Mouse (Mus musculus) hindbrain, embryonic 15.5 days (tissue): ENCODE measurements at regions not wholly inside any gene's neighbourhood (a gene's known extent, or its start where the extent isn't known, plus 50 kb on each side); places are given as distances from the start of the nearest gene placed in this dataset.

Source experiments
- ATAC-seq: fragments of 200-750 bp; cut with Nextera tagmentation; 2 replicates; pipeline ENCODE4 v1.8.0; 2017; ENCODE audit warnings: low read depth, moderate number of reproducible peaks, moderate TSS enrichment; ENCODE audit not compliant: low FRiP score
- H3K27ac ChIP-seq: fragments of 300-500 bp; sonication (generic); replicated peaks from 2 replicates; pipeline ENCODE4 v1.5.1; 2015; ENCODE audit warnings: mild to moderate bottlenecking, inconsistent platforms
- H3K27me3 ChIP-seq: fragments of 300-500 bp; sonication (generic); 2 replicates; pipeline ENCODE4 v1.6.1; 2015; ENCODE audit warnings: control low read depth, inconsistent platforms
- H3K36me3 ChIP-seq: fragments of 300-500 bp; sonication (generic); 2 replicates; pipeline ENCODE4 v1.6.1; 2015; ENCODE audit warnings: control low read depth, inconsistent platforms
- H3K4me1 ChIP-seq: fragments of 300-500 bp; sonication (generic); replicated peaks from 2 replicates; pipeline ENCODE4 v1.6.1; 2015; ENCODE audit warnings: control low read depth, inconsistent platforms
- H3K4me2 ChIP-seq: fragments of 300-500 bp; sonication (generic); 2 replicates; pipeline ENCODE4 v1.6.1; 2015; ENCODE audit warnings: moderate library complexity, mild to moderate bottlenecking, inconsistent platforms
- H3K4me3 ChIP-seq: fragments of 300-500 bp; sonication (generic); 2 replicates; pipeline ENCODE4 v1.5.1; 2015; ENCODE audit warnings: mild to moderate bottlenecking, inconsistent platforms
- H3K9ac ChIP-seq: fragments of 300-500 bp; sonication (generic); 2 replicates; pipeline ENCODE4 v1.6.1; 2015; ENCODE audit warnings: inconsistent platforms
- H3K9me3 ChIP-seq: fragments of 300-500 bp; sonication (generic); 2 replicates; pipeline ENCODE4 v1.6.1; 2016; ENCODE audit warnings: control low read depth, inconsistent platforms
- WGBS: fragments of 180-500 bp; shearing (Covaris S2); methylation state at CpG from one replicate; pipeline ENCODE4 v1.1.7; 2015; 5-methylcytosine and 5-hydroxymethylcytosine counted together

- Histone ChIP-seq H3K4me3 (no peak overlapping the region), H3K36me3 (no peaks in the 10 kb centered on the region), H3K4me2 (no peak overlapping the region), H3K9ac (no peak overlapping the region), H3K27me3 (no peaks in the 10 kb centered on the region), H3K4me1 (no peaks in the 10 kb centered on the region), H3K27ac (no peak overlapping the region), H3K9me3 (no peaks in the 10 kb centered on the region)
- peak; percentile 78 for ATAC-seq
- WGBS, result 39% methylated on average over 2 of the region's 2 CpGs
Measured at GRCm38 (mm10) chr13:75204417-75204816, 114.8 kb downstream of the Pcsk1 start.

- no peaks in the 10 kb centered on the region for H3K9me3 ChIP-seq
- no peaks in the 10 kb centered on the region for H3K4me1 ChIP-seq
- H3K4me2 ChIP-seq, result no peak overlapping the region
- no peaks in the 10 kb centered on the region for H3K27me3 ChIP-seq
- H3K27ac ChIP-seq, result no peak overlapping the region
- H3K36me3 ChIP-seq, result no peaks in the 10 kb centered on the region
- H3K9ac ChIP-seq, result no peak overlapping the region
- ATAC-seq, result no peak
- H3K4me3 ChIP-seq, result no peak overlapping the region
Measured at GRCm38 (mm10) chr13:75223944-75224343, 134.3 kb downstream of the Pcsk1 start.

DNA sequence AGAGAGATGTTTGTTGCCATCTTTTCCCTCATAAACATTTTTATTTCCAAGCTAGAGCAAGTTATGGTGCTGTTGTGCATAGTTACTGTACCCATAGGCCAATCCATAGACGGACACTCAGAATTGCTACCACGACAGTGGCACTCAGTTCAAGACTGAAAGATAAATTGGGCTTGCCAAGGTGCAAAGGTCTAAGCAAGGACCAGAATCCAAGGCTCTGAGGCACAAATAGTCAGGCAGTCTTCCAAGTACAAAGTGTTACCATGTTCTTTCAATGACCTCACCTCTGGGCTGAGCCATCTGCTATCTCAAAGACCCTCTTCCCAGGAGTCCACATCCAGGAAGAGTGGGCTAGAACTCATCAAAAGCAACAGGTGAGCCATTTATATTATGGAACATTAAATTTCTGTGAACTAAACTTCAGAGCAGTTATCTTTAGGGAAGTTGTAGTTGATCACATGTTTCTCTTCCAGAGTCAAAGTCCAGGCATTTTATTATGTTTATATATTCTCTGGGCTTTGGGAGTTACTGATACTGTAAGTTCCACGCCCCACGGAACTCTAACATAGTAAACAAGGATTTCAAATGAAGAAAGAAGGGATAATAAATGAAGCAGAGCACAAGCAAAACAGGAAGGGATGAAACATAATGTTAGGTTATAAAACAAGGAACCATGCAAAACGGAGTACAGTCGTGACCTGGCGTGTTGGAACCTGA, 136.1 kb downstream of the Pcsk1 start:
- Histone ChIP-seq H3K36me3 (no peaks in the 10 kb centered on the region), H3K27me3 (no peaks in the 10 kb centered on the region), H3K4me1 (no peaks in the 10 kb centered on the region), H3K27ac (no peak overlapping the region), H3K9me3 (no peaks in the 10 kb centered on the region), H3K9ac (no peak overlapping the region), H3K4me3 (no peak overlapping the region), H3K4me2 (no peak overlapping the region)
- WGBS, result 95% methylated on average over 7 of the region's 7 CpGs
- no peak for ATAC-seq

GRCm38 (mm10) chr13:75227616-75228277, 138.1 kb downstream of the Pcsk1 start:
- Histone ChIP-seq H3K27ac (no peak overlapping the region), H3K4me1 (no peaks in the 10 kb centered on the region), H3K36me3 (no peaks in the 10 kb centered on the region), H3K9me3 (no peaks in the 10 kb centered on the region), H3K4me3 (no peak overlapping the region), H3K4me2 (no peak overlapping the region), H3K27me3 (no peaks in the 10 kb centered on the region), H3K9ac (no peak overlapping the region)
- peak; percentile 83; the same call in 1 of the 2 replicates for ATAC-seq
- WGBS, result 25% methylated on average over 5 of the region's 5 CpGs

- WGBS, result 33% methylated on average over 2 of the region's 2 CpGs
- no peak overlapping the region for H3K4me3 ChIP-seq
- H3K27ac ChIP-seq, result no peak overlapping the region
- no peaks in the 10 kb centered on the region for H3K9me3 ChIP-seq
- peak; percentile 84; the same call in 1 of the 2 replicates for ATAC-seq
- no peaks in the 10 kb centered on the region for H3K36me3 ChIP-seq
- no peaks in the 10 kb centered on the region for H3K4me1 ChIP-seq
- no peak overlapping the region for H3K4me2 ChIP-seq
- H3K9ac ChIP-seq, result no peak overlapping the region
- no peaks in the 10 kb centered on the region for H3K27me3 ChIP-seq
Measured at GRCm38 (mm10) chr13:75236424-75236823, 146.8 kb downstream of the Pcsk1 start.
